Mouse (Mus musculus): ENCODE measurements around the gene Chm. TPM values are rescaled to one million over a fixed set of nuclear protein-coding genes. Genes with fewer than 3 reads are reported as not detected.
A peak's percentile ranks its signal among the peaks of the same experiment; 100 is the strongest.

Gene Chm
- polyA plus RNA-seq, 1 experiment from 2014 or later: 8.3 TPM

- Histone ChIP-seq H3K4me2 (no peak overlapping the region), H3K27ac (no peak overlapping the region), H3K36me3 (no peaks in the 10 kb centered on the region), H3K9me3 (replicated peaks) (no peaks in the 10 kb centered on the region), H3K27me3 (no peaks in the 10 kb centered on the region), H3K4me1 (replicated peaks) (no peaks in the 10 kb centered on the region), H3K4me3 (no peak overlapping the region), H3K9ac (no peak overlapping the region)
- 58% methylated on average over 3 of the region's 3 CpGs for WGBS
- ATAC-seq (replicated peaks; ENCODE audit: insufficient number of reproducible peaks, insufficient read depth, low FRiP score, low read depth): no peak
Measured at GRCm38 (mm10) chrX:113002192-113002591, 183.1 kb downstream of the Chm start.

MicroRNA genes within 50 kb of the gene (microRNA counts, 519-probe panel; counts per million panel counts)
- microRNA mmu-miR-361: 2,728 counts per million, percentile 65 among the panel's probes with 10 or more counts

Small RNA genes within 50 kb of the gene (microRNA-seq; reads per million reads assigned to microRNA genes)
- 2,393 reads per million, percentile 84 among the genes with 10 or more reads in this experiment for gene Mir361

Other genes starting within 250 kb of the Chm start
- 0.19 and 0.90 TPM in 2 replicates for gene Dach2, start 112.0 kb upstream of the Chm start, polyA plus RNA-seq (2015; fragmentation: Nextera tagmentation; extraction: Ambion mirVana)

Measured in heart, embryonic 15.5 days (tissue).